Mouse (Mus musculus) midbrain, embryonic 12.5 days (tissue): ENCODE data around the gene Loxl3. TPM values are rescaled to one million over a fixed set of nuclear protein-coding genes. Genes with fewer than 3 reads are reported as not detected.
A peak's percentile ranks its signal among the peaks of the same experiment; 100 is the strongest.

Source experiments
- ATAC-seq: fragments of 200-750 bp; cut with Nextera tagmentation; 2 replicates; pipeline ENCODE4 v1.8.0; 2017; ENCODE audit warnings: low read depth, moderate TSS enrichment, moderate library complexity; ENCODE audit not compliant: low FRiP score
- H3K27ac ChIP-seq: fragments of 300-500 bp; sonication (generic); replicated peaks from 2 replicates; pipeline ENCODE4 v1.5.1; 2016; ENCODE audit warnings: mild to moderate bottlenecking
- H3K27me3 ChIP-seq: fragments of 300-500 bp; sonication (generic); 2 replicates; pipeline ENCODE4 v1.6.1; 2016; ENCODE audit warnings: mild to moderate bottlenecking
- H3K36me3 ChIP-seq: fragments of 300-500 bp; sonication (generic); 2 replicates; pipeline ENCODE4 v1.6.1; 2016
- H3K4me1 ChIP-seq: fragments of 300-500 bp; sonication (generic); 2 replicates; pipeline ENCODE4 v1.6.1; 2016
- H3K4me2 ChIP-seq: fragments of 300-500 bp; sonication (generic); replicated peaks from 2 replicates; pipeline ENCODE4 v1.6.1; 2016; ENCODE audit warnings: mild to moderate bottlenecking, moderate library complexity
- H3K4me3 ChIP-seq: fragments of 300-500 bp; sonication (generic); 2 replicates; pipeline ENCODE4 v1.5.1; 2016; ENCODE audit warnings: mild to moderate bottlenecking
- H3K9ac ChIP-seq: fragments of 300-500 bp; sonication (generic); replicated peaks from 2 replicates; pipeline ENCODE4 v1.6.1; 2016; ENCODE audit warnings: mild to moderate bottlenecking, moderate library complexity
- H3K9me3 ChIP-seq: fragments of 300-500 bp; sonication (generic); 2 replicates; pipeline ENCODE4 v1.6.1; 2016; ENCODE audit warnings: mild to moderate bottlenecking
- WGBS: fragments of 180-500 bp; shearing (Covaris S2); methylation state at CpG from one replicate; pipeline ENCODE4 v1.1.7; 2016; 5-methylcytosine and 5-hydroxymethylcytosine counted together
- polyA plus RNA-seq: library from polyadenylated mRNA; unstranded; fragments of >200 nt; fragmentation: Nextera tagmentation; extraction: Ambion mirVana; gene quantifications from 2 replicates; pipeline ENCODE4 v1.2.1, GENCODE M21; 2016

Gene Loxl3
- polyA plus RNA-seq, 1 experiment from 2014 or later: 14.7 TPM

- Histone ChIP-seq H3K9ac (no peak overlapping the region), H3K4me3 (no peak overlapping the region), H3K36me3 (no peaks in the 10 kb centered on the region), H3K27me3 (peaks cover 6% of the 10 kb centered on the region; the same call in 1 of the 2 replicates), H3K27ac (no peak overlapping the region), H3K9me3 (no peaks in the 10 kb centered on the region), H3K4me2 (no peak overlapping the region), H3K4me1 (no peaks in the 10 kb centered on the region)
- no peak for ATAC-seq
- 93% methylated on average over 6 of the region's 6 CpGs for WGBS
Observed at GRCm38 (mm10) chr6:83020121-83020520, 13.9 kb upstream of the Loxl3 start.

DNA sequence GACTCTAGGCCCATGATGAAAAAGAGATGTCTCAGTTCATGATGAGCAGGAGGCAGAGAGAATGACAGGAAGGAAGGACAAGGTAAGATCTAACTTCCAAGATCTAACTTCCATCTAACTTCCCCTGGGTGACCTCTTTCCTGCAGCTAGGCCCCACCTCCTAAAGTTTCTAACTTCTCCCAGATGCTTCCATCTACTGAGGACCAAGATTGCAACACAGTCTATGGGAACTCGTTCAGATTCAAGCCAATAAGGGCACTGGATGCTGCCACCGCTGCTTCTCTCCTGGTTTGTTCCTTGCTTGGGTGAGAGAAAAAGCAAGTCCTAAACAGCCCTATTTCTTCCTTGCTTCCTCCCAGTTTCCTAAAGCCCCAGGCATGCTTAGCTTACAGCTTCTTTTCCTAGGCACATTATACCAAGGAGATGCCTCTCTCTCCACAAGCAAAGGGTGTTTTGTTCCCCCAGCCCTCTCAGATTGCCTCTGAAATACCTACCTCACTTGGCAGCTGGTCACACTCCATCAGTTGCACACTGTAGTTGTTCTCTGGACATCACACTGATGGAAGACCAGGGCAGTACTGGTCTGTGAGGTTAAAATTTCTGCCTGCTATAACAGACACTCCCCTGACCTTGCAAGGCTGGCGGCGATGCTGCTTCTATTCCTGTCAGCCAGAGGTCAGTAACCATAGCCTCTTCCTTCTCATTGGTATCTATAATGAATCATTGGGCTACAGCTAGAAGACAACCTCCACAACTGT is 13.0 kb upstream of the Loxl3 start:
- Histone ChIP-seq H3K4me2 (no peak overlapping the region), H3K4me3 (no peak overlapping the region), H3K27ac (no peak overlapping the region), H3K27me3 (peaks cover 8% of the 10 kb centered on the region; the same call in 1 of the 2 replicates), H3K4me1 (no peaks in the 10 kb centered on the region), H3K9ac (no peak overlapping the region), H3K9me3 (no peaks in the 10 kb centered on the region), H3K36me3 (no peaks in the 10 kb centered on the region)
- 90% methylated on average over 4 of the region's 4 CpGs for WGBS
- no peak for ATAC-seq

- ATAC-seq: no peak
- Histone ChIP-seq H3K27me3 (peaks cover 14% of the 10 kb centered on the region), H3K27ac (no peak overlapping the region), H3K4me1 (no peaks in the 10 kb centered on the region), H3K36me3 (no peaks in the 10 kb centered on the region), H3K9ac (no peak overlapping the region), H3K9me3 (no peaks in the 10 kb centered on the region), H3K4me3 (no peak overlapping the region), H3K4me2 (no peak overlapping the region)
- WGBS: 84% methylated on average over 9 of the region's 9 CpGs
Observed at GRCm38 (mm10) chr6:83023008-83023407, 11.0 kb upstream of the Loxl3 start.

GRCm38 (mm10) chr6:83023786-83024185 is 10.2 kb upstream of the Loxl3 start:
- H3K4me3 ChIP-seq: no peak overlapping the region
- no peak overlapping the region for H3K9ac ChIP-seq
- no peaks in the 10 kb centered on the region for H3K4me1 ChIP-seq
- peaks cover 22% of the 10 kb centered on the region for H3K27me3 ChIP-seq
- no peaks in the 10 kb centered on the region for H3K9me3 ChIP-seq
- no peak overlapping the region for H3K4me2 ChIP-seq
- ATAC-seq: no peak
- H3K27ac ChIP-seq: no peak overlapping the region
- 99% methylated on average over 2 of the region's 2 CpGs for WGBS
- no peaks in the 10 kb centered on the region for H3K36me3 ChIP-seq

GRCm38 (mm10) chr6:83024421-83024820 is 9.6 kb upstream of the Loxl3 start:
- no peak overlapping the region for H3K9ac ChIP-seq
- H3K9me3 ChIP-seq: no peaks in the 10 kb centered on the region
- no peak overlapping the region for H3K27ac ChIP-seq
- no peak overlapping the region for H3K4me3 ChIP-seq
- WGBS: 68% methylated on average over 4 of the region's 4 CpGs
- no peaks in the 10 kb centered on the region for H3K4me1 ChIP-seq
- peaks cover 28% of the 10 kb centered on the region for H3K27me3 ChIP-seq
- H3K36me3 ChIP-seq: no peaks in the 10 kb centered on the region
- H3K4me2 ChIP-seq: no peak overlapping the region
- no peak for ATAC-seq

GRCm38 (mm10) chr6:83025221-83025620 is 8.8 kb upstream of the Loxl3 start:
- Histone ChIP-seq H3K4me2 (no peak overlapping the region), H3K9ac (no peak overlapping the region), H3K27ac (no peak overlapping the region), H3K9me3 (no peaks in the 10 kb centered on the region), H3K4me3 (no peak overlapping the region), H3K36me3 (no peaks in the 10 kb centered on the region), H3K27me3 (peaks cover 36% of the 10 kb centered on the region), H3K4me1 (no peaks in the 10 kb centered on the region; the same call in 1 of the 2 replicates)
- no peak for ATAC-seq
- 94% methylated on average over 4 of the region's 4 CpGs for WGBS

DNA sequence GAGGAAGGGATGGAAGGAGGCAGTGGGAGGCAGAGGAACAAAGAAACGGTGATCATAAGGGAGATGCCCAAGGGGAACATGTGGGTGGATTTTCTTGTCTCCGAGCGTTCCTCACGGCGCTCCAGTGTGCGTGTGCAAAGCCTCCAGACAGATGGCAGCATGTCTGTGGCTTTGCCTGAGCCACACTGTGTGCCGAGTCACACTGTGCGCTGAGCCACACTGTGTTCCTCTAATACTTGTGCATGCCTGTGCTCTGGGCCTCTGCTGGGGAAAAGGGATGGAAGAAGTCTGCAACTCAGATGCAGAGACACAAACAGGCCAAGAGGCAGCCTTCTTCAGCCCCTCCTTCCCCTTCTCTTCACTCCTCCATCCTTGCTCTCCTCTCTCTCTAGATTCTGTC is 6.7 kb upstream of the Loxl3 start:
- no peak for ATAC-seq
- Histone ChIP-seq H3K9me3 (no peaks in the 10 kb centered on the region), H3K27me3 (peaks cover 57% of the 10 kb centered on the region)

GRCm38 (mm10) chr6:83027706-83028105 is 6.3 kb upstream of the Loxl3 start:
- ATAC-seq: no peak
- peaks cover 61% of the 10 kb centered on the region for H3K27me3 ChIP-seq
- no peaks in the 10 kb centered on the region for H3K9me3 ChIP-seq
- no peak overlapping the region for H3K9ac ChIP-seq
- H3K36me3 ChIP-seq: no peaks in the 10 kb centered on the region
- no peak overlapping the region for H3K4me2 ChIP-seq
- 55% methylated on average over 8 of the region's 9 CpGs for WGBS
- no peak overlapping the region for H3K27ac ChIP-seq
- no peak overlapping the region for H3K4me3 ChIP-seq
- H3K4me1 ChIP-seq: peaks cover 7% of the 10 kb centered on the region; the same call in 1 of the 2 replicates

More for the DNA sequence above, 6.7 kb upstream of the Loxl3 start:
- peaks cover 3% of the 10 kb centered on the region; the same call in 1 of the 2 replicates for H3K4me1 ChIP-seq
- H3K4me3 ChIP-seq: no peak overlapping the region
- no peak overlapping the region for H3K9ac ChIP-seq
- H3K27ac ChIP-seq: no peak overlapping the region
- no peak overlapping the region for H3K4me2 ChIP-seq
- no peaks in the 10 kb centered on the region for H3K36me3 ChIP-seq
- 79% methylated on average over 8 of the region's 8 CpGs for WGBS

DNA sequence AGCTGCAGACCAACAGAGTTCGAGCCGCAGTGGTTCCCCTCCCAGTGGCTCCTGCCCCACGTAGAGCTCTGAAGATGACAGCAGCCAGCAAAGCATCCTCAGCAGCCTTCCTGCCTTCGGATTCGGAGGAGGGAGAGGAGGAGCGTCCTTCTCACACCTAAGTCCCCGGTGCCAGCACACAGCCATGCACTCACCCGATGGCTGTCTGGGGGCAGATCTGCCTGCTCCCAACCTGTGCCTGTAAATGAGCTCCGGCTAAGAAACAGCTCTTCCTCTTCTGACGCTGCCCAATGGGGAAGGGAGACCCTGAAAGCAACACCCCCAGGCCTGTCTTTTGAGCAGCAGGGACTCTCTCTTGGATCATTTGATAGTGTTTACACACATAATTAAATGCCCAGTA is 4.2 kb upstream of the Loxl3 start:
- 11% methylated on average over 10 of the region's 10 CpGs for WGBS
- peaks cover 62% of the 10 kb centered on the region for H3K27me3 ChIP-seq

DNA sequence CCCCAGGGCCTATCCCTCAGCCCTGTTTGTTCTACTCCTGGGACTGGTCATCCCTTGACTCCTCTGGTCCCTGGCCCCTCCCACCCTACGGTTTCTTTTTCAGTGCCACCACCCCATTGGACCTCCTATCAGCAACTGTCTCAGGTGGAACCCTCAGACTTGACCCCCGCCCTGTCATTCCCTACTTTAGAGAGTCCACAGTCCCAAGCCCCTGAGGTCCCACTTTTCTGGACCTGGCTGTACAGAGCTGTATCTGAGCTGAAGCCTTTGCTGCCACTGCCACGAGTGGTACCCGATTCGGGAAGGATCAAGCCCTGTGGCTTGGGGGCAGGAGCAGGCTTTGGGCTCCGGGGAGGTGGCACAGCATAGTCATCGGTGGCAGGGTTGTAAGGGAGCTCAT is 2.9 kb upstream of the Loxl3 start:
- H3K27ac ChIP-seq: no peak overlapping the region
- no peaks in the 10 kb centered on the region for H3K9me3 ChIP-seq
- H3K4me1 ChIP-seq: peaks cover 25% of the 10 kb centered on the region
- whole genome bisulfite sequencing: 49% methylated on average over 7 of the region's 7 CpGs
- ATAC-seq: no peak
- H3K27me3 ChIP-seq: peaks cover 72% of the 10 kb centered on the region
- H3K36me3 ChIP-seq: no peaks in the 10 kb centered on the region
- no peak overlapping the region for H3K9ac ChIP-seq
- H3K4me3 ChIP-seq: no peak overlapping the region
- no peak overlapping the region for H3K4me2 ChIP-seq

More for the DNA sequence above, 4.2 kb upstream of the Loxl3 start:
- Histone ChIP-seq H3K4me3 (no peak overlapping the region), H3K9ac (no peak overlapping the region), H3K9me3 (no peaks in the 10 kb centered on the region), H3K27ac (no peak overlapping the region), H3K4me1 (peaks cover 25% of the 10 kb centered on the region), H3K36me3 (no peaks in the 10 kb centered on the region), H3K4me2 (no peak overlapping the region)
- ATAC-seq: no peak

GRCm38 (mm10) chr6:83031921-83032590 is 1.9 kb upstream of the Loxl3 start:
- Histone ChIP-seq H3K4me1 (peaks cover 25% of the 10 kb centered on the region), H3K27ac (no peak overlapping the region), H3K36me3 (no peaks in the 10 kb centered on the region), H3K4me2 (peak overlapping the region; percentile 79), H3K27me3 (peaks cover 80% of the 10 kb centered on the region), H3K4me3 (peak overlapping the region; percentile 56), H3K9ac (peak overlapping the region; percentile 56; the same call in 1 of the 2 replicates), H3K9me3 (no peaks in the 10 kb centered on the region)
- 16% methylated on average over 18 of the region's 18 CpGs for whole genome bisulfite sequencing
- ATAC-seq: no peak

DNA sequence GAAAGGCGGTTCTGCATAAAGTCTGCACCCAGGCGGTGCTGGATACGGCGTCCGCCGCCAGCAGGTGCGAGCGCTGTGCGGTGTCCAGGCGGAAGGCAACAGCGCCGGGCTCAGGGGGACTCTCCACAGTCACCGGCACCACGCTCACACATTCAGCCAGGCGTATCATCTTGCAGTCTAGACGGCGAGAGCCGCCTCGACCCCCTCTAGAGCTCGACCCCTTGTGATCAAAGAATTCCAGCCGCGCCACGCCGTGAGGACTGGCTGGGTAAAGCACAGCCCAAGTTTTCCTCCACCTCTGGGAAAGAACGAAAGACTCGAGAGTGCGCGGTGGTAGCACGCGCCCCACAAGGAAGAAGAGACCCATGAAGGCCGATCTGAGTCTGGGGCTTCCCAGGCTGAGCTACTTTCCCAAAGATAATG is 1.2 kb upstream of the Loxl3 start:
- under 1% methylated on average over 31 of the region's 31 CpGs for WGBS
- Histone ChIP-seq H3K4me3 (peak overlapping the region; percentile 56), H3K4me1 (peaks cover 25% of the 10 kb centered on the region), H3K9me3 (no peaks in the 10 kb centered on the region), H3K36me3 (no peaks in the 10 kb centered on the region), H3K27ac (no peak overlapping the region; the same call in 1 of the 2 replicates), H3K4me2 (peak overlapping the region; percentile 79), H3K27me3 (peaks cover 81% of the 10 kb centered on the region), H3K9ac (peak overlapping the region; percentile 56)
- peak; percentile 55 for ATAC-seq
